Mouse (Mus musculus) bone marrow macrophage, adult 2 months (primary cell): ENCODE results near the gene Ank3. TPM values are rescaled to one million over a fixed set of nuclear protein-coding genes. Genes with fewer than 3 reads are reported as not detected.

ENCODE experiments used
- H3K27ac ChIP-seq: 2 replicates; pipeline ENCODE4 v1.5.1; 2012; ENCODE audit warnings: low read depth, low read length; ENCODE audit not compliant: insufficient read depth
- H3K4me1 ChIP-seq: 2 replicates; pipeline ENCODE4 v1.6.1; 2012; ENCODE audit warnings: low read length; ENCODE audit not compliant: control insufficient read depth, insufficient read depth
- H3K4me3 ChIP-seq: 2 replicates; pipeline ENCODE4 v1.5.1; 2012; ENCODE audit warnings: mild to moderate bottlenecking, low read length, moderate library complexity; ENCODE audit not compliant: insufficient read depth
- CTCF ChIP-seq: IDR thresholded peaks from 2 replicates; pipeline ENCODE4 v1.5.1; 2012; ENCODE audit warnings: low read depth, mild to moderate bottlenecking, low read length, moderate library complexity
- POLR2A ChIP-seq: IDR thresholded peaks from 2 replicates; pipeline ENCODE4 v1.6.1; 2012; ENCODE audit warnings: mild to moderate bottlenecking, low read depth, low read length, borderline replicate concordance
- polyA plus RNA-seq: library from polyadenylated mRNA; stranded (reverse); fragments of >200 nt; gene quantifications from 2 replicates; pipeline ENCODE4 v1.2.4, GENCODE M21; 2012; ENCODE audit not compliant: missing spikeins, insufficient read depth, insufficient read length

Gene Ank3
- polyA plus RNA-seq, 1 experiment, result 1.5 TPM

GRCm38 (mm10) chr10:69607611-69608119 lies 209.1 kb downstream of the Ank3 start:
- Histone ChIP-seq H3K4me3 (no peak overlapping the region), H3K4me1 (no peaks in the 10 kb centered on the region), H3K27ac (no peak overlapping the region)
- no peak for TF ChIP-seq POLR2A
- no peak for TF ChIP-seq CTCF

GRCm38 (mm10) chr10:69611314-69611713 lies 212.7 kb downstream of the Ank3 start:
- H3K4me3 ChIP-seq, result no peak overlapping the region
- no peaks in the 10 kb centered on the region for H3K4me1 ChIP-seq
- TF ChIP-seq CTCF (no peak), POLR2A (no peak)
- H3K27ac ChIP-seq, result no peak overlapping the region

- TF ChIP-seq POLR2A (no peak), CTCF (no peak)
- H3K4me3 ChIP-seq, result no peak overlapping the region
Measured at GRCm38 (mm10) chr10:69611839-69612340, 213.3 kb downstream of the Ank3 start.

GRCm38 (mm10) chr10:69616953-69617352 lies 218.4 kb downstream of the Ank3 start:
- H3K4me1 ChIP-seq, result no peaks in the 10 kb centered on the region

More at GRCm38 (mm10) chr10:69611839-69612340, 213.3 kb downstream of the Ank3 start:
- Histone ChIP-seq H3K27ac (no peak overlapping the region), H3K4me1 (no peaks in the 10 kb centered on the region)

GRCm38 (mm10) chr10:69617537-69618112 lies 219.1 kb downstream of the Ank3 start:
- Histone ChIP-seq H3K4me1 (no peaks in the 10 kb centered on the region), H3K4me3 (no peak overlapping the region), H3K27ac (no peak overlapping the region)
- TF ChIP-seq CTCF (no peak), POLR2A (no peak)

More at GRCm38 (mm10) chr10:69616953-69617352, 218.4 kb downstream of the Ank3 start:
- no peak for TF ChIP-seq POLR2A
- TF ChIP-seq CTCF, result no peak
- Histone ChIP-seq H3K27ac (no peak overlapping the region), H3K4me3 (no peak overlapping the region)

- no peak for TF ChIP-seq POLR2A
- no peak for TF ChIP-seq CTCF
- no peak overlapping the region for H3K4me3 ChIP-seq
- no peaks in the 10 kb centered on the region for H3K4me1 ChIP-seq
- no peak overlapping the region for H3K27ac ChIP-seq
Measured at GRCm38 (mm10) chr10:69620692-69621382, 222.3 kb downstream of the Ank3 start.

GRCm38 (mm10) chr10:69627767-69628166 lies 229.2 kb downstream of the Ank3 start:
- TF ChIP-seq POLR2A (no peak), CTCF (no peak)
- no peak overlapping the region for H3K4me3 ChIP-seq
- H3K27ac ChIP-seq, result no peak overlapping the region
- no peaks in the 10 kb centered on the region for H3K4me1 ChIP-seq

GRCm38 (mm10) chr10:69628743-69629142 lies 230.2 kb downstream of the Ank3 start:
- H3K4me1 ChIP-seq, result no peaks in the 10 kb centered on the region
- no peak overlapping the region for H3K27ac ChIP-seq
- no peak overlapping the region for H3K4me3 ChIP-seq
- TF ChIP-seq CTCF, result no peak
- no peak for TF ChIP-seq POLR2A

- H3K4me1 ChIP-seq, result no peaks in the 10 kb centered on the region
- no peak overlapping the region for H3K27ac ChIP-seq
- no peak overlapping the region for H3K4me3 ChIP-seq
- TF ChIP-seq CTCF (no peak), POLR2A (no peak)
Measured at GRCm38 (mm10) chr10:69630802-69631388, 232.3 kb downstream of the Ank3 start.

- Histone ChIP-seq H3K4me1 (no peaks in the 10 kb centered on the region), H3K27ac (no peak overlapping the region), H3K4me3 (no peak overlapping the region)
- TF ChIP-seq POLR2A (no peak), CTCF (no peak)
Measured at GRCm38 (mm10) chr10:69632885-69633284, 234.3 kb downstream of the Ank3 start.
